Mouse (Mus musculus): ENCODE measurements around the gene Nkx1-2. TPM values are rescaled to one million over a fixed set of nuclear protein-coding genes. Genes with fewer than 3 reads are reported as not detected.

Nkx1-2 gene
- polyA plus RNA-seq, 1 experiment from 2014 or later, result not detected

GRCm38 (mm10) chr7:132575623-132576022 is 23.8 kb downstream of the Nkx1-2 start:
- Histone ChIP-seq H3K4me3 (peak overlapping the region; percentile 84), H3K27ac (peak overlapping the region; percentile 95), H3K27me3 (ENCODE audit: low read depth, poor library complexity, severe bottlenecking) (peaks cover 18% of the 10 kb centered on the region), H3K4me1 (peaks cover 21% of the 10 kb centered on the region), H3K36me3 (no peaks in the 10 kb centered on the region), H3K9me3 (replicated peaks) (no peaks in the 10 kb centered on the region)
- DNase-seq (ENCODE audit: low spot score), result peak; percentile 85
- WGBS, result 0% methylated on average over 13 of the region's 13 CpGs

- Histone ChIP-seq H3K27me3 (ENCODE audit: low read depth, poor library complexity, severe bottlenecking) (peaks cover 15% of the 10 kb centered on the region), H3K36me3 (peaks cover 7% of the 10 kb centered on the region), H3K4me1 (peaks cover 21% of the 10 kb centered on the region), H3K4me3 (no peak overlapping the region), H3K9me3 (replicated peaks) (no peaks in the 10 kb centered on the region), H3K27ac (no peak overlapping the region)
- 93% methylated on average over 5 of the region's 5 CpGs for WGBS
- no peak for DNase-seq (ENCODE audit: low spot score)
Measured at GRCm38 (mm10) chr7:132574646-132575045, 24.8 kb downstream of the Nkx1-2 start.

DNA sequence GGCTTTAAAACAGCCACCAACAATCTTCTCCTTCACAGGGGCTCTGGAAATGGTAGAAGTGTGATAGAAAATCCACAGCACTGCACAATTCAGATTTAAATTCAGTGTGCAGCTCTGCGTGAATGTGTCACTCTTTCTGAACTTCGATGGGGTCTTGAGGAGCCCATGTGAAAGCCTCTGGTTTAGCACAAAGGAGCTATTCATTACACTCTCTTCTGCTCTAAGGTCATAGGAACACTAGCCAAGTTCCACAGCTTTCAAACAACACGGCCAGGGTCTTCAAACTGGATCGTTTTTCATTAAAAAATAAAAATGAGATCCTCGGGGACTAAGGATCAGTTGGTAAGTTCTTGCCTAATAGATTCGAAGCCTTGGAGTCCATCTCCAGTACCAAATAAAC is 26.2 kb downstream of the Nkx1-2 start:
- H3K27ac ChIP-seq, result no peak overlapping the region

DNA sequence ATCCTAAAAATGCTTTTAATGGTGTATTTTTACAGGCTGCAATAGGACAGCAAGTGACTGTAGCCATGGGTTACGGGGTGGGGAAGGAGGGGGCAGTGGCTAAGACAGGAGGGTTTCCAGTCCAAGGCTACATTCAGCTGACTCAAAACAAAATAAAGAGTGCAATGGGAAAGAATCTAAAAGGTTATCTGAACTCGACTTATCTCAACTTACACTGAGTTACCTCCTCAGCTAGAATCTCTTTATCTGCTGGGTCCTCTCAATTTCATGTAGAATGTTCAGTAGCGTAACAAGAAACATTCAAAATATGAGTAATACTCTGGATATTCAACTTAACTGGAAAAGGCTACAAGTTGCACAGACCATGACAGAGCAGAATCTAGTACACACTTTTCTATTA is 26.7 kb downstream of the Nkx1-2 start:
- WGBS, result 85% methylated on average over 3 of the region's 3 CpGs
- H3K27me3 ChIP-seq (ENCODE audit: low read depth, poor library complexity, severe bottlenecking), result peaks cover 8% of the 10 kb centered on the region
- H3K4me3 ChIP-seq, result no peak overlapping the region
- no peak overlapping the region for H3K27ac ChIP-seq
- H3K9me3 ChIP-seq (replicated peaks), result no peaks in the 10 kb centered on the region
- H3K4me1 ChIP-seq, result peaks cover 21% of the 10 kb centered on the region
- H3K36me3 ChIP-seq, result peaks cover 26% of the 10 kb centered on the region
- no peak for DNase-seq (ENCODE audit: low spot score)

More for the DNA sequence above, 26.2 kb downstream of the Nkx1-2 start:
- peaks cover 10% of the 10 kb centered on the region for H3K27me3 ChIP-seq (ENCODE audit: low read depth, poor library complexity, severe bottlenecking)
- peaks cover 21% of the 10 kb centered on the region for H3K4me1 ChIP-seq
- no peaks in the 10 kb centered on the region for H3K9me3 ChIP-seq (replicated peaks)
- WGBS, result 86% methylated on average over 6 of the region's 6 CpGs
- no peak for DNase-seq (ENCODE audit: low spot score)
- peaks cover 21% of the 10 kb centered on the region for H3K36me3 ChIP-seq
- no peak overlapping the region for H3K4me3 ChIP-seq

GRCm38 (mm10) chr7:132571481-132571880 is 28.0 kb downstream of the Nkx1-2 start:
- 90% methylated on average over 8 of the region's 8 CpGs for WGBS
- no peak for DNase-seq (ENCODE audit: low spot score)
- H3K27ac ChIP-seq, result no peak overlapping the region
- H3K36me3 ChIP-seq, result peaks cover 35% of the 10 kb centered on the region
- H3K4me1 ChIP-seq, result peaks cover 17% of the 10 kb centered on the region
- H3K4me3 ChIP-seq, result no peak overlapping the region
- H3K27me3 ChIP-seq (ENCODE audit: low read depth, poor library complexity, severe bottlenecking), result no peaks in the 10 kb centered on the region
- no peaks in the 10 kb centered on the region for H3K9me3 ChIP-seq (replicated peaks)

DNA sequence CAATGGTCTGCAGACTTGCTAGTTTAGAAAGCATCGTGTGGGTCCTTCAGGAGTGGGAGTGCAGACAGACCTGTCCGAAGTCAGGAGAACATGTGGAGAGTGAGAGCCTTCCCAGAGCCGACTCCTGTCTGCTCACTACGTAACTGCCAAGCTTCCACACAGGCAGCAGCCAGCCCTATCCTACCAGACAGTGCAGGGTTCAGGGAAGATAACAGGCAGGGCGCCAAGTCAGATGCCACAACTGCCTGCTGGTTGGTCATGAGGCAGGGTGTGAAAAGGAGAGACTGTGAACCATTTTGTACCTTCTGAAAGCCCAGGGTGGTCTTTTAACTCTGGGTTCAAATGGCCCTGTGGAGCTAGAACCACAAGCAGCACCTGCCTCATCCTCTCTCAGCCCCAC is 29.4 kb downstream of the Nkx1-2 start:
- Histone ChIP-seq H3K4me1 (0 out of 2 replicates have a peak, but pooled peaks cover 9% of the 10 kb centered on the region), H3K4me3 (no peak overlapping the region), H3K27ac (no peak overlapping the region), H3K36me3 (peaks cover 43% of the 10 kb centered on the region), H3K9me3 (replicated peaks) (no peaks in the 10 kb centered on the region), H3K27me3 (ENCODE audit: low read depth, poor library complexity, severe bottlenecking) (no peaks in the 10 kb centered on the region)
- WGBS, result 85% methylated on average over 5 of the region's 5 CpGs
- no peak for DNase-seq (ENCODE audit: low spot score)

- 0 out of 2 replicates have a peak, but pooled peaks cover 5% of the 10 kb centered on the region for H3K4me1 ChIP-seq
- H3K27me3 ChIP-seq (ENCODE audit: low read depth, poor library complexity, severe bottlenecking), result no peaks in the 10 kb centered on the region
- no peak overlapping the region for H3K4me3 ChIP-seq
- H3K9me3 ChIP-seq (replicated peaks), result no peaks in the 10 kb centered on the region
- DNase-seq (ENCODE audit: low spot score), result no peak
- no peak overlapping the region for H3K27ac ChIP-seq
- 96% methylated on average over 6 of the region's 6 CpGs for WGBS
- H3K36me3 ChIP-seq, result peaks cover 56% of the 10 kb centered on the region
Measured at GRCm38 (mm10) chr7:132568817-132569216, 30.6 kb downstream of the Nkx1-2 start.

- peaks cover 86% of the 10 kb centered on the region for H3K36me3 ChIP-seq
- H3K9me3 ChIP-seq (replicated peaks), result no peaks in the 10 kb centered on the region
- 0 out of 2 replicates have a peak, but pooled peaks cover 3% of the 10 kb centered on the region for H3K4me1 ChIP-seq
- H3K27ac ChIP-seq, result no peak overlapping the region
- 92% methylated on average over 1 of the region's 1 CpGs for WGBS
- DNase-seq (ENCODE audit: low spot score), result no peak
- H3K27me3 ChIP-seq (ENCODE audit: low read depth, poor library complexity, severe bottlenecking), result no peaks in the 10 kb centered on the region
- H3K4me3 ChIP-seq, result no peak overlapping the region
Measured at GRCm38 (mm10) chr7:132565831-132566230, 33.6 kb downstream of the Nkx1-2 start.

GRCm38 (mm10) chr7:132559138-132559766 is 40.2 kb downstream of the Nkx1-2 start:
- Histone ChIP-seq H3K36me3 (peaks cover 74% of the 10 kb centered on the region), H3K27me3 (ENCODE audit: low read depth, poor library complexity, severe bottlenecking) (no peaks in the 10 kb centered on the region), H3K4me1 (peaks cover 10% of the 10 kb centered on the region), H3K9me3 (replicated peaks) (no peaks in the 10 kb centered on the region), H3K27ac (no peak overlapping the region), H3K4me3 (no peak overlapping the region)
- DNase-seq (ENCODE audit: low spot score), result no peak
- WGBS, result 37% methylated on average over 3 of the region's 3 CpGs

- H3K36me3 ChIP-seq, result peaks cover 64% of the 10 kb centered on the region
Measured at GRCm38 (mm10) chr7:132558141-132558736, 41.2 kb downstream of the Nkx1-2 start.

GRCm38 (mm10) chr7:132556575-132556974 is 42.9 kb downstream of the Nkx1-2 start:
- Histone ChIP-seq H3K27me3 (ENCODE audit: low read depth, poor library complexity, severe bottlenecking) (no peaks in the 10 kb centered on the region), H3K27ac (no peak overlapping the region), H3K4me1 (peaks cover 12% of the 10 kb centered on the region), H3K9me3 (replicated peaks) (no peaks in the 10 kb centered on the region), H3K4me3 (no peak overlapping the region), H3K36me3 (peaks cover 47% of the 10 kb centered on the region)
- 82% methylated on average over 5 of the region's 5 CpGs for WGBS
- DNase-seq (ENCODE audit: low spot score), result no peak

More at GRCm38 (mm10) chr7:132558141-132558736, 41.2 kb downstream of the Nkx1-2 start:
- Histone ChIP-seq H3K4me1 (peaks cover 10% of the 10 kb centered on the region), H3K4me3 (no peak overlapping the region), H3K27ac (no peak overlapping the region), H3K9me3 (replicated peaks) (no peaks in the 10 kb centered on the region), H3K27me3 (ENCODE audit: low read depth, poor library complexity, severe bottlenecking) (no peaks in the 10 kb centered on the region)
- no peak for DNase-seq (ENCODE audit: low spot score)
- WGBS, result 87% methylated on average over 7 of the region's 7 CpGs

GRCm38 (mm10) chr7:132555911-132556310 is 43.5 kb downstream of the Nkx1-2 start:
- H3K36me3 ChIP-seq, result peaks cover 40% of the 10 kb centered on the region
- H3K4me3 ChIP-seq, result no peak overlapping the region
- no peaks in the 10 kb centered on the region for H3K27me3 ChIP-seq (ENCODE audit: low read depth, poor library complexity, severe bottlenecking)
- peaks cover 11% of the 10 kb centered on the region for H3K4me1 ChIP-seq
- no peaks in the 10 kb centered on the region for H3K9me3 ChIP-seq (replicated peaks)
- no peak for DNase-seq (ENCODE audit: low spot score)
- no peak overlapping the region for H3K27ac ChIP-seq
- WGBS, result 32% methylated on average over 4 of the region's 4 CpGs

DNA sequence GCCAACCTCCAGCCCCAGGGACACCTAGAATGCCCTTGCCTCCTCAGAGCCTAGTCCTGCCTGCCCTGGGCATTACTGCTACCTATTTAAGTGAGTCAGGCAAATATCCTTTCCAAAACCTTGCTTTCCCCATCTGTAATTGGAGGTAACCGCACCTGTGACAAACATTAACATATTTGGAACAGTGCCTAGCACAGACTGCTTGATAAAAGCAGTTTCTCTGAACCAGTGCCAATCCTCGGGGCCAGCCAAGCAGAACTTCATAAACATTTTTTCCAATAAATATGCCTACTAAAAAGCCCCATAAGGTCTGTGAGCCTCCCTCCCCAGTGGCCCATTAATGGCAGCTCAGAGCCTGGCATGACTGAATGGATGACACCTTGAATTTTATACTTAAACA is 45.3 kb downstream of the Nkx1-2 start:
- WGBS, result 81% methylated on average over 2 of the region's 2 CpGs

More for the DNA sequence above, 45.3 kb downstream of the Nkx1-2 start:
- Histone ChIP-seq H3K4me1 (peaks cover 11% of the 10 kb centered on the region), H3K36me3 (peaks cover 22% of the 10 kb centered on the region), H3K27me3 (ENCODE audit: low read depth, poor library complexity, severe bottlenecking) (no peaks in the 10 kb centered on the region), H3K9me3 (replicated peaks) (no peaks in the 10 kb centered on the region), H3K27ac (no peak overlapping the region), H3K4me3 (no peak overlapping the region)
- DNase-seq (ENCODE audit: low spot score), result no peak

Data from limb, embryonic 10.5 days (tissue).